Mouse (Mus musculus) CH12.LX (cell line): ENCODE data around the gene Mpv17l2. TPM values are rescaled to one million over a fixed set of nuclear protein-coding genes. Genes with fewer than 3 reads are reported as not detected.

ENCODE experiments used
- DNase-seq: peaks from one replicate; pipeline ENCODE4 v3.0.0-alpha.2; 2013; ENCODE audit errors: extremely low read depth
- H3K27ac ChIP-seq: 2 replicates; pipeline ENCODE4 v1.5.1; 2012; ENCODE audit warnings: low read depth, mild to moderate bottlenecking, control low read depth, moderate library complexity; ENCODE audit not compliant: insufficient read depth
- H3K27me3 ChIP-seq: replicated peaks from 2 replicates; pipeline ENCODE3; 2012; ENCODE audit warnings: inconsistent platforms
- H3K36me3 ChIP-seq, 2 experiments: replicated peaks in 1 of 2; 2 replicates each; pipeline versions ENCODE3 to v1.6.1; 2012; ENCODE audit warnings: inconsistent platforms in 1 of 2, low read length in 1 of 2, mild to moderate bottlenecking in 1 of 2, mixed read lengths in 1 of 2, moderate library complexity in 1 of 2; ENCODE audit not compliant: control insufficient read depth in 1 of 2, insufficient read depth in 1 of 2
- H3K4me1 ChIP-seq, 2 experiments: 2 replicates each; pipeline ENCODE4 v1.6.1; 2012; ENCODE audit warnings: inconsistent platforms in 1 of 2, moderate library complexity in 1 of 2; ENCODE audit not compliant: insufficient read depth in 2 of 2, control insufficient read depth in 1 of 2
- H3K4me2 ChIP-seq: 2 replicates; pipeline ENCODE4 v1.6.1; 2012; ENCODE audit warnings: low read depth, mild to moderate bottlenecking, control low read depth; ENCODE audit not compliant: poor library complexity, insufficient read depth, severe bottlenecking
- H3K4me3 ChIP-seq, 3 experiments: fragments of 150-350 bp in 1 of 3; sonication (generic) in 1 of 3; replicated peaks in 1 of 3; 2 replicates each; pipeline versions ENCODE3 to v1.5.1; 2011 to 2012; ENCODE audit warnings: low read depth in 2 of 3, low read length in 2 of 3, mild to moderate bottlenecking in 2 of 3, moderate library complexity in 2 of 3, control low read depth in 1 of 3, improper control_type of control experiment in 1 of 3, inconsistent platforms in 1 of 3, mixed read lengths in 1 of 3; ENCODE audit not compliant: poor library complexity in 1 of 3
- H3K79me2 ChIP-seq: replicated peaks from 2 replicates; pipeline ENCODE4 v1.6.1; 2012; ENCODE audit warnings: mild to moderate bottlenecking, moderate library complexity; ENCODE audit not compliant: control insufficient read depth, poor library complexity, insufficient read depth, severe bottlenecking; ENCODE audit errors: extremely low read depth
- H3K9ac ChIP-seq: 2 replicates; pipeline ENCODE4 v1.6.1; 2012; ENCODE audit warnings: low read depth, mild to moderate bottlenecking, control low read depth, moderate library complexity; ENCODE audit not compliant: insufficient read depth
- H3K9me3 ChIP-seq: replicated peaks from 2 replicates; pipeline ENCODE3; 2012; ENCODE audit warnings: low read length, inconsistent platforms, mixed read lengths
- BHLHE40 ChIP-seq: IDR thresholded peaks from 2 replicates; pipeline ENCODE4 v1.6.1; 2011; ENCODE audit warnings: mild to moderate bottlenecking, low read depth, low read length, improper control_type of control experiment
- CHD1 ChIP-seq: IDR thresholded peaks from 2 replicates; pipeline ENCODE4 v1.6.1; 2012; ENCODE audit warnings: low read depth, low read length, improper control_type of control experiment, inconsistent platforms
- CHD2 ChIP-seq: IDR thresholded peaks from 2 replicates; pipeline ENCODE4 v1.6.1; 2011; ENCODE audit warnings: low read length, improper control_type of control experiment
- CTCF ChIP-seq, 2 experiments: IDR thresholded peaks in 1 of 2; conservative IDR thresholded peaks in 1 of 2; 2 replicates each; pipeline ENCODE4 v1.5.1; 2011 to 2012; ENCODE audit warnings: low read depth in 2 of 2, low read length in 2 of 2, improper control_type of control experiment in 1 of 2, inconsistent platforms in 1 of 2, mild to moderate bottlenecking in 1 of 2, moderate library complexity in 1 of 2
- E2F4 ChIP-seq: IDR thresholded peaks from 2 replicates; pipeline ENCODE4 v1.6.1; 2011; ENCODE audit warnings: low read depth, low read length, improper control_type of control experiment; ENCODE audit not compliant: insufficient replicate concordance
- ELF1 ChIP-seq: IDR thresholded peaks from 2 replicates; pipeline ENCODE4 v1.6.1; 2014; ENCODE audit warnings: low read depth, mild to moderate bottlenecking, inconsistent platforms, low read length, improper control_type of control experiment
- EP300 ChIP-seq: IDR thresholded peaks from 2 replicates; pipeline ENCODE4 v1.6.1; 2011; ENCODE audit warnings: low read length, improper control_type of control experiment
- ETS1 ChIP-seq: conservative IDR thresholded peaks from 2 replicates; pipeline ENCODE4 v1.6.1; 2012; ENCODE audit warnings: low read depth, mild to moderate bottlenecking, inconsistent platforms, low read length, improper control_type of control experiment, moderate library complexity
- GABPA ChIP-seq: IDR thresholded peaks from 2 replicates; pipeline ENCODE4 v1.6.1; 2012; ENCODE audit warnings: low read depth, low read length, improper control_type of control experiment, inconsistent platforms; ENCODE audit not compliant: insufficient replicate concordance
- HCFC1 ChIP-seq: IDR thresholded peaks from 2 replicates; pipeline ENCODE4 v1.6.1; 2012; ENCODE audit warnings: low read depth, mild to moderate bottlenecking, inconsistent platforms, low read length, improper control_type of control experiment
- IRF4 ChIP-seq: IDR thresholded peaks from 2 replicates; pipeline ENCODE4 v1.6.1; 2014; ENCODE audit warnings: low read depth, mild to moderate bottlenecking, inconsistent platforms, low read length, improper control_type of control experiment
- JUN ChIP-seq: IDR thresholded peaks from 2 replicates; pipeline ENCODE4 v1.6.1; 2011; ENCODE audit warnings: low read depth, mild to moderate bottlenecking, low read length, improper control_type of control experiment, moderate library complexity; ENCODE audit not compliant: insufficient read depth
- JUND ChIP-seq: conservative IDR thresholded peaks from 2 replicates; pipeline ENCODE4 v1.6.1; 2011; ENCODE audit warnings: low read depth, low read length, improper control_type of control experiment
- KAT2A ChIP-seq: IDR thresholded peaks from 2 replicates; pipeline ENCODE4 v1.6.1; 2012; ENCODE audit warnings: low read length, improper control_type of control experiment, inconsistent platforms; ENCODE audit not compliant: insufficient replicate concordance
- MAFK ChIP-seq: IDR thresholded peaks from 2 replicates; pipeline ENCODE4 v1.6.1; 2011; ENCODE audit warnings: low read length, improper control_type of control experiment; ENCODE audit not compliant: insufficient replicate concordance
- MAX ChIP-seq: IDR thresholded peaks from 2 replicates; pipeline ENCODE4 v1.6.1; 2011; ENCODE audit warnings: low read length, improper control_type of control experiment
- MAZ ChIP-seq: IDR thresholded peaks from 2 replicates; pipeline ENCODE4 v1.6.1; 2012; ENCODE audit warnings: low read depth, mild to moderate bottlenecking, inconsistent platforms, low read length, improper control_type of control experiment, moderate library complexity
- MEF2A ChIP-seq: IDR thresholded peaks from 2 replicates; pipeline ENCODE4 v1.6.1; 2014; ENCODE audit warnings: low read depth, mild to moderate bottlenecking, inconsistent platforms, low read length, improper control_type of control experiment, borderline replicate concordance
- MXI1 ChIP-seq: IDR thresholded peaks from 2 replicates; pipeline ENCODE4 v1.6.1; 2011; ENCODE audit warnings: mild to moderate bottlenecking, low read depth, low read length, improper control_type of control experiment
- MYC ChIP-seq: IDR thresholded peaks from 2 replicates; pipeline ENCODE4 v1.6.1; 2011; ENCODE audit warnings: low read depth, mild to moderate bottlenecking, improper control_type of control experiment, low read length
- NELFE ChIP-seq: IDR thresholded peaks from 2 replicates; pipeline ENCODE4 v1.6.1; 2011; ENCODE audit warnings: low read depth, low read length, improper control_type of control experiment
- NRF1 ChIP-seq: IDR thresholded peaks from 2 replicates; pipeline ENCODE4 v1.6.1; 2014; ENCODE audit warnings: low read depth, mild to moderate bottlenecking, inconsistent platforms, low read length, improper control_type of control experiment, moderate library complexity
- PAX5 ChIP-seq: IDR thresholded peaks from 2 replicates; pipeline ENCODE4 v1.6.1; 2012; ENCODE audit warnings: low read length, inconsistent platforms, mixed read lengths
- POLR2A ChIP-seq: IDR thresholded peaks from 2 replicates; pipeline ENCODE4 v1.6.1; 2011; ENCODE audit warnings: low read depth, mild to moderate bottlenecking, improper control_type of control experiment, low read length
- POLR2AphosphoS2 ChIP-seq: IDR thresholded peaks from 2 replicates; pipeline ENCODE4 v1.6.1; 2011; ENCODE audit warnings: low read depth, low read length, improper control_type of control experiment
- RAD21 ChIP-seq: IDR thresholded peaks from 2 replicates; pipeline ENCODE4 v1.6.1; 2011; ENCODE audit warnings: low read depth, mild to moderate bottlenecking, low read length, improper control_type of control experiment, moderate library complexity
- RCOR1 ChIP-seq: conservative IDR thresholded peaks from 2 replicates; pipeline ENCODE4 v1.6.1; 2012; ENCODE audit warnings: low read depth, mild to moderate bottlenecking, inconsistent platforms, low read length, improper control_type of control experiment
- SIN3A ChIP-seq: IDR thresholded peaks from 2 replicates; pipeline ENCODE4 v1.6.1; 2012; ENCODE audit warnings: low read length, improper control_type of control experiment, inconsistent platforms
- SMC3 ChIP-seq: IDR thresholded peaks from 2 replicates; pipeline ENCODE4 v1.6.1; 2011; ENCODE audit warnings: low read depth, low read length, improper control_type of control experiment
- TBP ChIP-seq: conservative IDR thresholded peaks from 2 replicates; pipeline ENCODE4 v1.6.1; 2011; ENCODE audit warnings: low read depth, low read length, improper control_type of control experiment
- TCF12 ChIP-seq: IDR thresholded peaks from 2 replicates; pipeline ENCODE4 v1.6.1; 2014; ENCODE audit warnings: low read depth, mild to moderate bottlenecking, inconsistent platforms, low read length, improper control_type of control experiment
- UBTF ChIP-seq: IDR thresholded peaks from 2 replicates; pipeline ENCODE4 v1.6.1; 2012; ENCODE audit warnings: low read depth, mild to moderate bottlenecking, inconsistent platforms, low read length, improper control_type of control experiment, moderate library complexity
- USF1 ChIP-seq: IDR thresholded peaks from 2 replicates; pipeline ENCODE4 v1.6.1; 2014; ENCODE audit warnings: low read depth, mild to moderate bottlenecking, inconsistent platforms, low read length, improper control_type of control experiment
- USF2 ChIP-seq: conservative IDR thresholded peaks from 2 replicates; pipeline ENCODE4 v1.6.1; 2011; ENCODE audit warnings: low read depth, low read length, improper control_type of control experiment
- ZC3H11A ChIP-seq: IDR thresholded peaks from 2 replicates; pipeline ENCODE4 v1.6.1; 2012; ENCODE audit warnings: low read depth, mild to moderate bottlenecking, inconsistent platforms, low read length, improper control_type of control experiment
- ZKSCAN1 ChIP-seq: IDR thresholded peaks from 2 replicates; pipeline ENCODE4 v1.6.1; 2012; ENCODE audit warnings: low read depth, inconsistent platforms, low read length, improper control_type of control experiment, borderline replicate concordance
- ZMIZ1 ChIP-seq: IDR thresholded peaks from 2 replicates; pipeline ENCODE4 v1.6.1; 2012; ENCODE audit warnings: low read depth, mild to moderate bottlenecking, inconsistent platforms, low read length, improper control_type of control experiment
- ZNF384 ChIP-seq: IDR thresholded peaks from 2 replicates; pipeline ENCODE4 v1.6.1; 2012; ENCODE audit warnings: low read depth, low read length, improper control_type of control experiment, inconsistent platforms
- dilution Hi-C: fragments of 300-500 bp; cut with MboI; formaldehyde crosslinking; loops from 2 replicates; pipeline ENCODE4 v1.14.3; 2020; ENCODE audit warnings: low sequenced_read_pairs; ENCODE audit not compliant: extremely low pct_unique_long_range_greater_than_20kb, extremely low pct_ligation_motif_present
- in situ Hi-C: fragments of 300-500 bp; cut with MboI; formaldehyde crosslinking; loops from 3 replicates; pipeline ENCODE4 v1.14.3; 2019; ENCODE audit warnings: low sequenced_read_pairs, low pct_ligation_motif_present, low pct_unique_long_range_greater_than_20kb, mixed read lengths
- polyA plus RNA-seq: library from polyadenylated mRNA; unstranded; fragments of >175 nt; gene quantifications from 2 replicates; pipeline ENCODE4 v1.2.1, GENCODE M21; 2012; ENCODE audit warnings: low read depth; ENCODE audit not compliant: insufficient read length
- total RNA-seq, 2 experiments: library from RNA; depleted of rRNA; stranded (reverse); fragments of 300-350 nt in 1 of 2; fragments of >200 nt in 1 of 2; gene quantifications; 2 replicates each; pipeline ENCODE4 v1.2.3; 2012 to 2014

The Mpv17l2 gene
- total and polyA plus RNA-seq, 3 experiments = 25.3 to 36.1 (median 27.1) TPM

DNA sequence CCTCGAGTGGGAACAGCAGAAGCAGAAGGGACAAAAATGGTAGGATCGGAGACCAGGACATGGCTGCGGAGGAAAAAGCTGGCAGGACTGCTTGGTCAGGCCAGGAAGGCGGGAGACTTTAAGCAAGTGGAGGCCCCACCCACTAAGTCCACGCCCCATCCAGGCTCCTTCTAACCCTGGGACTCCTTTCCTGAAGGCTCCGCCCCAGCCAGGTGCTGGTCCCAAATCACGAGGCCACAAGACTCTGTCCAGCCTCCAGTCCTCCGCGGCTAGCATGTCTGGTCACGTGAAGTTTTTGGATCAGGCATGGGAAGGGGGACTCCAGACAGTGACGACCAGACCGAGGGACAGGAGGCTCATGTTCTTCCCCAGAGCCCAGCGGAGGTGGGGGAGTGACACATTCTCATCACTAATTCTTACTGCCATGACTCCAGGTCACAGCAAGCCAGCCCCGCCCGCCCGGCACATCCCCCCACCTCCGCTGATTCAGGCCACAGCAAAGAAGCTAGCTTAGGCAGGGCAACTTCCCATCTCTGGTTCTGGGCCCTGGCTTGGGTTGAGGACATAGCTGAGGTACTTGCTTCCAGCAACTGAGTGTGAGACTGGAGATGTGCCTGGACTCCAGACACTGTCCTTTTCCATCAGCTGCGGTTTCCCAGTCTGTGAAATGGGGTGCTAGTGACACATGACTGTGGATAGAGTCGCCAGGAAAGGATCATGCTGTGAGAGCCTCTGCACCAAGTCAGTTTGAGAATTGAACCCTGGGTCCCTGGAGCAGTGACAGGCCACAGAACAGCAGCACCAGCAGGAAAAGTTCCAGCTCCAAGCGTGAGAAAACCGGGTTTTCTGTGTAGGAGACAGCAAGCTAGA lies 6.1 kb upstream of the Mpv17l2 start:
- H3K4me3 ChIP-seq = peak overlapping the region; percentile 62 to 69 (median 65)
- TF ChIP-seq MEF2A (0 out of 2 replicates have a peak, but pooled peaks have one; percentile 28), MAX (0 out of 2 replicates have a peak, but pooled peaks have one; percentile 52), BHLHE40 (peak; percentile 93), ZC3H11A (no peak), HCFC1 (no peak), POLR2A (peak; percentile 93), ZMIZ1 (peak; percentile 89), ETS1 (peak; percentile 35), NELFE (peak; percentile 90), USF1 (peak; percentile 67), CHD2 (no peak), CHD1 (no peak), USF2 (no peak; the same call in 1 of the 2 replicates), SIN3A (no peak), POLR2AphosphoS2 (peak; percentile 86), TBP (peak; percentile 92), UBTF (no peak), ZNF384 (no peak), MAZ (peak; percentile 43; the same call in 1 of the 2 replicates), PAX5 (no peak), MYC (peak; percentile 20; the same call in 1 of the 2 replicates), E2F4 (no peak), IRF4 (no peak), TCF12 (peak; percentile 57; the same call in 1 of the 2 replicates), ZKSCAN1 (no peak), KAT2A (no peak), MXI1 (no peak), EP300 (no peak), JUND (no peak), MAFK (no peak), SMC3 (no peak), RCOR1 (no peak), RAD21 (no peak), ELF1 (no peak), CTCF (conservative IDR thresholded peaks at IDR 0.05 in 1 of 2, IDR thresholded peaks at IDR 0.05 in 1 of 2; ENCODE audit: low read depth in 2 of 2, low read length in 2 of 2) (no peak), GABPA (no peak), JUN (no peak), NRF1 (no peak)
- no peaks in the 10 kb centered on the region for H3K79me2 ChIP-seq
- H3K27ac ChIP-seq = peak overlapping the region; percentile 75
- peaks cover 31 to 75% of the 10 kb centered on the region in 2 experiments for H3K4me1 ChIP-seq
- H3K27me3 ChIP-seq = no peaks in the 10 kb centered on the region
- in situ Hi-C loops (loop anchor here (5.0 kb wide), 1 partner anchor 35 kb away; no protein-coding TSS in a partner anchor), dilution Hi-C loops (no loop called here)
- no peaks in the 10 kb centered on the region for H3K9me3 ChIP-seq
- peak overlapping the region; percentile 69 for H3K4me2 ChIP-seq
- peaks cover 39 to 69% of the 10 kb centered on the region in 2 experiments for H3K36me3 ChIP-seq
- peak; percentile 88 for DNase-seq
- peak overlapping the region; percentile 41 for H3K9ac ChIP-seq
